Mouse (Mus musculus) embryonic facial prominence, embryonic 11.5 days (tissue): ENCODE data around the gene Rpain. TPM values are rescaled to one million over a fixed set of nuclear protein-coding genes. Genes with fewer than 3 reads are reported as not detected.

ENCODE experiments used
- ATAC-seq: fragments of 200-750 bp; cut with Nextera tagmentation; replicated peaks from 2 replicates; pipeline ENCODE4 v1.8.0; 2017; ENCODE audit warnings: low read depth; ENCODE audit not compliant: insufficient number of reproducible peaks, low FRiP score, low TSS enrichment
- DNase-seq: peaks from one replicate; pipeline ENCODE4 v3.0.0-alpha.2; 2015; ENCODE audit warnings: low spot score
- H3K27ac ChIP-seq: fragments of 300-500 bp; sonication (generic); replicated peaks from 2 replicates; pipeline ENCODE4 v1.5.1; 2014; ENCODE audit warnings: mild to moderate bottlenecking, low read depth, low read length, control low read depth
- H3K27me3 ChIP-seq: fragments of 300-500 bp; sonication (generic); 2 replicates; pipeline ENCODE4 v1.6.1; 2014; ENCODE audit warnings: mild to moderate bottlenecking, low read length, moderate library complexity, mixed read lengths; ENCODE audit not compliant: control insufficient read depth, insufficient read depth
- H3K36me3 ChIP-seq: fragments of 300-500 bp; sonication (generic); replicated peaks from 2 replicates; pipeline ENCODE4 v1.6.1; 2014; ENCODE audit warnings: low read depth, mild to moderate bottlenecking, low read length, moderate library complexity, mixed read lengths; ENCODE audit not compliant: control insufficient read depth, insufficient read depth
- H3K4me1 ChIP-seq: fragments of 300-500 bp; sonication (generic); 2 replicates; pipeline ENCODE4 v1.6.1; 2014; ENCODE audit warnings: low read length, mixed read lengths; ENCODE audit not compliant: control insufficient read depth, insufficient read depth
- H3K4me2 ChIP-seq: fragments of 300-500 bp; sonication (generic); 2 replicates; pipeline ENCODE4 v1.6.1; 2014; ENCODE audit warnings: low read depth, mild to moderate bottlenecking, control low read depth, low read length, moderate library complexity
- H3K4me3 ChIP-seq: fragments of 300-500 bp; sonication (generic); 2 replicates; pipeline ENCODE4 v1.5.1; 2014; ENCODE audit warnings: low read depth, low read length, control low read depth
- H3K9ac ChIP-seq: fragments of 300-500 bp; sonication (generic); replicated peaks from 2 replicates; pipeline ENCODE4 v1.6.1; 2014; ENCODE audit warnings: mild to moderate bottlenecking, control low read depth, low read length
- H3K9me3 ChIP-seq: fragments of 300-500 bp; sonication (generic); replicated peaks from 2 replicates; pipeline ENCODE4 v1.6.1; 2016; ENCODE audit warnings: mild to moderate bottlenecking, low read length, inconsistent platforms, mixed read lengths; ENCODE audit not compliant: control insufficient read depth
- WGBS: fragments of 180-500 bp; shearing (Covaris S2); extraction: QIAGEN DNeasy Blood & Tissue Kit; methylation state at CpG from one replicate; pipeline ENCODE4 v1.1.7; 2014; 5-methylcytosine and 5-hydroxymethylcytosine counted together
- polyA plus RNA-seq: library from polyadenylated mRNA; unstranded; fragments of >200 nt; fragmentation: Nextera tagmentation; extraction: Ambion mirVana; gene quantifications from 2 replicates; pipeline ENCODE4 v1.2.1, GENCODE M21; 2014

The Rpain gene
- polyA plus RNA-seq, 1 experiment from 2014 or later = 62.5 TPM

GRCm38 (mm10) chr11:70977293-70977692, 7.3 kb downstream of the Rpain start:
- peaks cover 2% of the 10 kb centered on the region; the same call in 1 of the 2 replicates for H3K4me1 ChIP-seq
- peaks cover 19% of the 10 kb centered on the region for H3K36me3 ChIP-seq
- no peaks in the 10 kb centered on the region for H3K9me3 ChIP-seq
- no peak for ATAC-seq
- no peak overlapping the region for H3K9ac ChIP-seq
- H3K4me3 ChIP-seq = no peak overlapping the region
- WGBS = 91% methylated on average over 6 of the region's 6 CpGs
- no peaks in the 10 kb centered on the region for H3K27me3 ChIP-seq
- H3K27ac ChIP-seq = no peak overlapping the region
- H3K4me2 ChIP-seq = no peak overlapping the region
- no peak for DNase-seq

GRCm38 (mm10) chr11:70980232-70980631, 10.2 kb downstream of the Rpain start:
- DNase-seq (no peak), ATAC-seq (no peak)
- Histone ChIP-seq H3K4me2 (no peak overlapping the region), H3K9me3 (no peaks in the 10 kb centered on the region), H3K27ac (no peak overlapping the region), H3K9ac (no peak overlapping the region), H3K4me3 (no peak overlapping the region), H3K36me3 (peaks cover 17% of the 10 kb centered on the region), H3K27me3 (no peaks in the 10 kb centered on the region), H3K4me1 (peaks cover 2% of the 10 kb centered on the region; the same call in 1 of the 2 replicates)
- 86% methylated on average over 6 of the region's 6 CpGs for WGBS

GRCm38 (mm10) chr11:70980751-70981510, 10.9 kb downstream of the Rpain start:
- no peak overlapping the region for H3K27ac ChIP-seq
- no peak overlapping the region; the same call in 1 of the 2 replicates for H3K4me2 ChIP-seq
- WGBS = 91% methylated on average over 14 of the region's 14 CpGs
- no peaks in the 10 kb centered on the region for H3K9me3 ChIP-seq
- peaks cover 2% of the 10 kb centered on the region; the same call in 1 of the 2 replicates for H3K4me1 ChIP-seq
- DNase-seq (no peak), ATAC-seq (no peak)
- no peak overlapping the region for H3K4me3 ChIP-seq
- H3K36me3 ChIP-seq = peaks cover 17% of the 10 kb centered on the region
- H3K9ac ChIP-seq = no peak overlapping the region
- H3K27me3 ChIP-seq = no peaks in the 10 kb centered on the region

GRCm38 (mm10) chr11:70982030-70982429, 12.0 kb downstream of the Rpain start:
- peaks cover 14% of the 10 kb centered on the region for H3K36me3 ChIP-seq
- peak overlapping the region; percentile 73 for H3K4me2 ChIP-seq
- H3K4me1 ChIP-seq = peaks cover 2% of the 10 kb centered on the region; the same call in 1 of the 2 replicates
- ATAC-seq (no peak), DNase-seq (no peak)
- no peak overlapping the region for H3K27ac ChIP-seq
- peak overlapping the region; percentile 92 for H3K9ac ChIP-seq
- H3K27me3 ChIP-seq = no peaks in the 10 kb centered on the region
- no peaks in the 10 kb centered on the region for H3K9me3 ChIP-seq
- WGBS = 8% methylated on average over 12 of the region's 12 CpGs
- H3K4me3 ChIP-seq = peak overlapping the region; percentile 96

GRCm38 (mm10) chr11:70982557-70983228, 12.7 kb downstream of the Rpain start, which contains the start of gene C1qbp:
TSS of gene C1qbp (minus strand) at chr11:70983026.
- 0 out of 2 replicates have a peak within 1 kb of the TSS, but pooled peaks have one; percentile 59 for H3K27ac ChIP-seq
- peak within 1 kb of the TSS; percentile 92 for H3K9ac ChIP-seq
- H3K27me3 ChIP-seq = no peaks in the 10 kb centered on the region
- under 1% methylated on average over 39 of the region's 64 CpGs for WGBS
- ATAC-seq (peak; percentile 94), DNase-seq (peak; percentile 92)
- peak within 1 kb of the TSS; percentile 73 for H3K4me2 ChIP-seq
- H3K4me1 ChIP-seq = peaks cover 2% of the 10 kb centered on the region; the same call in 1 of the 2 replicates
- peaks cover 13% of the 10 kb centered on the region for H3K36me3 ChIP-seq
- H3K4me3 ChIP-seq = peak within 1 kb of the TSS; percentile 96
- no peaks in the 10 kb centered on the region for H3K9me3 ChIP-seq

- Histone ChIP-seq H3K4me2 (no peak overlapping the region), H3K4me3 (no peak overlapping the region), H3K9ac (no peak overlapping the region), H3K36me3 (no peaks in the 10 kb centered on the region), H3K27ac (no peak overlapping the region), H3K9me3 (no peaks in the 10 kb centered on the region), H3K4me1 (no peaks in the 10 kb centered on the region), H3K27me3 (no peaks in the 10 kb centered on the region)
- DNase-seq (no peak), ATAC-seq (no peak)
- 81% methylated on average over 4 of the region's 4 CpGs for WGBS
Measured at GRCm38 (mm10) chr11:71001167-71001566, 31.2 kb downstream of the Rpain start.

GRCm38 (mm10) chr11:71003611-71004315, 33.8 kb downstream of the Rpain start:
- Histone ChIP-seq H3K36me3 (no peaks in the 10 kb centered on the region), H3K4me1 (no peaks in the 10 kb centered on the region), H3K9me3 (no peaks in the 10 kb centered on the region), H3K9ac (peak overlapping the region; percentile 75), H3K4me3 (peak overlapping the region; percentile 95), H3K27me3 (no peaks in the 10 kb centered on the region), H3K4me2 (peak overlapping the region; percentile 64), H3K27ac (peak overlapping the region; percentile 65)
- WGBS = under 1% methylated on average over 49 of the region's 49 CpGs
- peak; percentile 85 for ATAC-seq
- peak; percentile 60 for DNase-seq
